Mouse (Mus musculus) limb, embryonic 13.5 days (tissue): Measurements from ENCODE around the gene Ankrd13b. TPM values are rescaled to one million over a fixed set of nuclear protein-coding genes. Genes with fewer than 3 reads are reported as not detected.

ENCODE experiments used
- ATAC-seq: fragments of 200-750 bp; cut with Nextera tagmentation; 2 replicates; pipeline ENCODE4 v1.8.0; 2017; ENCODE audit warnings: low read depth, moderate number of reproducible peaks, moderate TSS enrichment; ENCODE audit not compliant: low FRiP score
- H3K27ac ChIP-seq: fragments of 300-500 bp; sonication (generic); 2 replicates; pipeline ENCODE4 v1.5.1; 2015; ENCODE audit warnings: inconsistent platforms, mild to moderate bottlenecking, moderate library complexity
- H3K27me3 ChIP-seq: fragments of 300-500 bp; sonication (generic); 2 replicates; pipeline ENCODE4 v1.6.1; 2015; ENCODE audit warnings: mild to moderate bottlenecking, inconsistent platforms
- H3K36me3 ChIP-seq: fragments of 300-500 bp; sonication (generic); 2 replicates; pipeline ENCODE4 v1.6.1; 2015; ENCODE audit warnings: inconsistent platforms, mild to moderate bottlenecking, moderate library complexity
- H3K4me1 ChIP-seq: fragments of 300-500 bp; sonication (generic); 2 replicates; pipeline ENCODE4 v1.6.1; 2015; ENCODE audit warnings: inconsistent platforms
- H3K4me2 ChIP-seq: fragments of 300-500 bp; sonication (generic); replicated peaks from 2 replicates; pipeline ENCODE4 v1.6.1; 2015; ENCODE audit warnings: inconsistent platforms, mild to moderate bottlenecking, moderate library complexity
- H3K4me3 ChIP-seq: fragments of 300-500 bp; sonication (generic); 2 replicates; pipeline ENCODE4 v1.5.1; 2015; ENCODE audit warnings: moderate library complexity, mild to moderate bottlenecking, inconsistent platforms
- H3K9ac ChIP-seq: fragments of 300-500 bp; sonication (generic); 2 replicates; pipeline ENCODE4 v1.6.1; 2015; ENCODE audit warnings: mild to moderate bottlenecking, inconsistent platforms
- H3K9me3 ChIP-seq: fragments of 300-500 bp; sonication (generic); 2 replicates; pipeline ENCODE4 v1.6.1; 2016; ENCODE audit warnings: inconsistent platforms
- WGBS: fragments of 180-500 bp; shearing (Covaris S2); methylation state at CpG from one replicate; pipeline ENCODE4 v1.1.7; 2015; 5-methylcytosine and 5-hydroxymethylcytosine counted together
- polyA plus RNA-seq: library from polyadenylated mRNA; unstranded; fragments of >200 nt; fragmentation: Nextera tagmentation; extraction: Ambion mirVana; gene quantifications from 2 replicates; pipeline ENCODE4 v1.2.1, GENCODE M21; 2015

Ankrd13b gene
- polyA plus RNA-seq, 1 experiment from 2014 or later: 10.4 TPM

DNA sequence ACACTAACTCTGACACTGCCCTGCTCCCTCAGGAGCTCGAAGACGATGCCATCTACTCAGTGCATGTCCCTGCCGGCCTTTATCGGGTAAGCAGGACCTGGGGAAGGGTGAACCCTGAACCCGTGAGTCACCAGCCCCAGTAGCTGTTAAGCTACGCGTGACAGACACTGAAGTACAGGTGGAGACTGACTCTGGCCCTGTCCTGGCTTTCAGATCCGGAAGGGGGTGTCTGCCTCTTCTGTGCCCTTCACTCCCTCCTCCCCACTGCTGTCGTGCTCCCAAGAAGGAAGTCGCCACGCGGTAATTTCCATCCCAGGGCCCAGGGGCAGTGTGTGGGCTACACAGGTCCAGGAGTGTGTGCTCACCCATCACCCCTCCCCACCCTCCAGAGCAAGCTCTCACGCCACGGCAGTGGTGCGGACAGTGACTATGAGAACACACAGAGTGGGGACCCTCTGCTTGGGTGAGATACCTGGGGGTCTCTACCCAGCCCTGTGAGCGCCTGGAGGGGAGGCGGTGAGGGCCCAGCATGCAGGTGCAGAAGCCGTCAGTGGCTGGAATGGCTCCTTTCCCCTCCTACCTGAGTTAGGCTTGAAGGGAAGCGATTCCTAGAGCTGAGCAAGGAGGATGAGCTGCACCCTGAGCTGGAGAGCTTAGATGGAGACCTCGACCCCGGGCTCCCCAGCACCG is 16.0 kb upstream of the Ankrd13b start:
- Histone ChIP-seq H3K9ac (no peak overlapping the region), H3K4me1 (peaks cover 32% of the 10 kb centered on the region), H3K27ac (no peak overlapping the region), H3K4me3 (no peak overlapping the region), H3K36me3 (peaks cover 91% of the 10 kb centered on the region), H3K27me3 (no peaks in the 10 kb centered on the region), H3K4me2 (no peak overlapping the region), H3K9me3 (no peaks in the 10 kb centered on the region)
- ATAC-seq: no peak
- 87% methylated on average over 22 of the region's 22 CpGs for WGBS

DNA sequence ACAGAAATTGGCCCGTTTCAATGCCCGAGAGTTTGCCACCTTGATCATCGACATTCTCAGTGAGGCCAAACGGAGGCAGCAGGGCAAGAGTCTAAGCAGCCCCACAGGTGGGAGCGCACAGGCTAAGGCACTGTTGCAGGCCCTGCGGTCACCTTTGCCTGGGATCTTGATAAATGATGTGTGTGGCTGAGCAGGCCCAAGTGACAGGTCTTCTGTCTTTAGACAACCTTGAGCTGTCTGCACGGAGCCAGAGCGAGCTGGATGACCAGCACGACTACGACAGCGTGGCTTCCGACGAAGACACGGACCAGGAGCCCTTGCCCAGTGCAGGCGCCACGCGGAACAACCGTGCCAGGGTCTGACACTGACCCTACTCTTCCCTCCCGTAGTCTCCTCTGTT is 14.9 kb upstream of the Ankrd13b start:
- Histone ChIP-seq H3K4me1 (peaks cover 30% of the 10 kb centered on the region), H3K27me3 (no peaks in the 10 kb centered on the region), H3K36me3 (peaks cover 91% of the 10 kb centered on the region), H3K27ac (no peak overlapping the region), H3K4me2 (no peak overlapping the region), H3K9me3 (no peaks in the 10 kb centered on the region), H3K9ac (no peak overlapping the region), H3K4me3 (no peak overlapping the region)
- 96% methylated on average over 19 of the region's 19 CpGs for WGBS
- ATAC-seq: no peak

DNA sequence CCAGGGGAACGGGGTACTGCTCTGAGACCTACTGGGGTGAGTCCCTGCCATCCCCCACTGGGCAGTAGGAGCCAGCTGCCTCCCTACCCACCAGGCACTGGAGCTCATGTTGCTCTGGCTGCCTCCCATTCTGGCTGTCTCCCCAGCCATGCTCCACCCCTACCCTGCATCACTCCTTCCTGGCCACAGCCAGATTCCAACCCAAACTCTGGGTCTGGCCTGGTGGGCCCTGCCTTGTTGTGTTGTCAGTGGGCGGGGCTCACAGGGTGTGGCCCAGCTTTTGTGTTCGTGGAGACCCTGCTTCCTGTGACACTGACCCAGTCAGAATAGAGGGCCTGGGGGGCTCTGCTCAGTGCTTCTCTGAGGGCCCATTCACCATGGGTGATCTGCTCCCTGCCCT is 14.0 kb upstream of the Ankrd13b start:
- Histone ChIP-seq H3K27ac (no peak overlapping the region; the same call in 1 of the 2 replicates), H3K9me3 (no peaks in the 10 kb centered on the region), H3K4me1 (peaks cover 26% of the 10 kb centered on the region), H3K4me3 (no peak overlapping the region), H3K4me2 (no peak overlapping the region), H3K27me3 (no peaks in the 10 kb centered on the region), H3K36me3 (peaks cover 87% of the 10 kb centered on the region), H3K9ac (no peak overlapping the region)
- no peak for ATAC-seq
- 79% methylated on average over 3 of the region's 3 CpGs for whole genome bisulfite sequencing

DNA sequence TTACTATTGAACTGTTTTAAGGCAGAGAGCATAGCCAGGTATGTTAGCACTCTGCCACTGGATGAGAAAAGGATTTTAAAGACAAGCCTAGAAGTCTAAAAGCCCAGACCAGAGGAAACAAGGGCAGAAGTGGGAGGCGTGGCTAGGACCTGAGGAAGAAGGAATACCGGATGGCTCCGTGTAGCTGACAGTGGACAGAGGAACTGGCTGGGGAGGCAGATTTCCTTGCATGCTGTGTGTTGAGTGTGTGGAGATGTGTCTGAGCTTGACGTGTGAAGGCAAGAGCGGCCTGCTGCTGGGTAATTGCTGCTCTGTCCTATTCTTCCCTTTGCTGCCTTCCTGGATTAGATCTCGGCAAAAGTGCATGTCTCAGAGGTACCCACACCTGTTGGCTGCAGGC is 13.0 kb upstream of the Ankrd13b start:
- Histone ChIP-seq H3K27ac (no peak overlapping the region), H3K9ac (no peak overlapping the region), H3K4me3 (no peak overlapping the region), H3K4me1 (peaks cover 28% of the 10 kb centered on the region), H3K9me3 (no peaks in the 10 kb centered on the region), H3K36me3 (peaks cover 83% of the 10 kb centered on the region), H3K4me2 (no peak overlapping the region), H3K27me3 (no peaks in the 10 kb centered on the region)
- ATAC-seq: no peak
- WGBS: 90% methylated on average over 6 of the region's 6 CpGs

DNA sequence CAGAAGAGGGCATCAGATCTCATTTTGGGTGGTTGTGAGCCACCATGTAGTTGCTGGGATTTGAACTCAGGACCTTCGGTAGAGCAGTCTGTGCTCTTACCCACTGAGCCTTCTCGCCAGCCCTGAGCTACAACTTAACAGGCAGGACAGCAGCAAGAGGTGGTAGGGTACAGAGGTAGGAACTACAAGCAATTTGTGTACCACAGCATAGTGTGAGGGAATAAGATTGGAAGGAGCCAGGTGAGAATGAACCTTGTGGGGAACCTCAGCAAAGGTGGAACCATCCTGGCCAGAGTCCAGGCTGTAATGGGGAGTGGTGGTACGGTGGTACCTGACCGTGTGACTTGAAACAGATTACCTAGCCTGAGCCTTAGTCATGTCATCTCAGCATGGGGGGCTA is 12.5 kb upstream of the Ankrd13b start:
- Histone ChIP-seq H3K36me3 (peaks cover 78% of the 10 kb centered on the region), H3K4me2 (no peak overlapping the region), H3K9me3 (no peaks in the 10 kb centered on the region), H3K27me3 (no peaks in the 10 kb centered on the region), H3K27ac (no peak overlapping the region), H3K4me3 (no peak overlapping the region), H3K4me1 (peaks cover 30% of the 10 kb centered on the region), H3K9ac (no peak overlapping the region)
- ATAC-seq: no peak
- 94% methylated on average over 4 of the region's 4 CpGs for WGBS

DNA sequence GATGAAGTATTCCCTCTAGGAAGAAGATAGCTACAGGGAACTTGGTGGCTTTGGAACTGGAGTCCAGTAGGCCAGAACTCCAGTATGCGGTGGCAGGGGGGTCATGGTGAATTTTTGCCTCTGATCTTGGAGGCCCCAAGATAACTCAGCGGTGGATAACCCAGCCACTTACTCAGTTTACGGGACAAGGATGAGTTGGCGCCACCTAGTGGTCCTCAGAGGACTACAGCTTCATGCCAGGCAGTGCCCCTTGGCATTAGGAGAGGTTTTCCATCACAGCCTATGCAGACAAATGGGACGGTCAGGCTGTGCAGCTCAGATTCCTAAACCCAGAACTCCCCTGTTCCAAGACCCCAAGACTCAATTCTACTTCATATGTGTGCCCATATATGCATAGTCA is 11.9 kb upstream of the Ankrd13b start:
- no peak overlapping the region for H3K4me3 ChIP-seq
- ATAC-seq: no peak
- no peaks in the 10 kb centered on the region for H3K27me3 ChIP-seq
- peaks cover 72% of the 10 kb centered on the region for H3K36me3 ChIP-seq
- no peaks in the 10 kb centered on the region for H3K9me3 ChIP-seq
- no peak overlapping the region for H3K27ac ChIP-seq
- H3K4me1 ChIP-seq: peaks cover 34% of the 10 kb centered on the region
- H3K4me2 ChIP-seq: no peak overlapping the region
- no peak overlapping the region for H3K9ac ChIP-seq
- WGBS: 31% methylated on average over 5 of the region's 5 CpGs

DNA sequence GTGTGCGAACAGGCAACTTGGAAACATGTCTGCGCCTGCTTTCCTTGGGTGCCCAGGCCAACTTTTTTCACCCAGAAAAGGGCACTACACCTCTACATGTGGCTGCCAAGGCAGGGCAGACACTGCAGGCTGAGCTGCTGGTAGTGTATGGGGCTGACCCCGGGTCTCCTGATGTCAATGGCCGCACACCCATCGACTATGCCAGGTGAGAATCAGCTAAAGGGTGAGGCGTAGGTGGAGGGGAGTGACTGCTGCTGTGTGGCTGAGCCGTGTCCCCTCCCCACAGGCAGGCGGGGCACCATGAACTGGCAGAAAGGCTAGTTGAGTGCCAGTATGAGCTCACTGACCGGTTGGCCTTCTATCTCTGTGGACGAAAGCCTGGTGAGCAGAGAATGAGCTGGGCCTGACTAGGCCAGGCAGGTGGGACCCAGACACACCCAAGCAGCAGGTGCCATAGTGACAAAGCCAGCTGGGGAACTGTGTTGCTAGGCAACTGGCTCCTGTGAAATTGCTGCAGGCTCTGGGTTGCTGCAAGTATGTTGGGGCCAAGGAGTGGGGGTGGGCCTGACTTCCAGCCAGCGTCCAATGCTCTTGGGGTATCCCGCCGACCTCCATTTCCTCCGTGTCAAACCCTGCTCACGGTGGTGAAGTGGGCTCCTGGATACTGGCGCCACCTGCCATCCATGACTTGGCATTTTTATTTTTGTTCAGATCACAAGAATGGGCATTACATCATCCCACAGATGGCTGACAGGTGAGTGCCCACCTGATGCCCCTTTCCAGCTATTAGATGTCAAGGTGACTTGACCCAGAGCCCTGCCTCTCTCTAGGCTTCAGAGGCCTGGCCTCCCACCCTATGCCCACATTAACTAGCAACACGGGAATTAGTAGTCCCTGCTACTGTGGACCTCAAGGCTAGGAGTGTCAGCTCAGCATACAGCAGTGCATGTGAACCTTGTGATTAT is 11.2 kb upstream of the Ankrd13b start:
- no peaks in the 10 kb centered on the region for H3K27me3 ChIP-seq
- 81% methylated on average over 17 of the region's 17 CpGs for WGBS
- no peak for ATAC-seq
- no peak overlapping the region for H3K27ac ChIP-seq
- H3K36me3 ChIP-seq: peaks cover 65% of the 10 kb centered on the region
- H3K4me2 ChIP-seq: no peak overlapping the region
- H3K4me1 ChIP-seq: peaks cover 41% of the 10 kb centered on the region
- H3K9me3 ChIP-seq: no peaks in the 10 kb centered on the region
- H3K9ac ChIP-seq: no peak overlapping the region
- no peak overlapping the region for H3K4me3 ChIP-seq

DNA sequence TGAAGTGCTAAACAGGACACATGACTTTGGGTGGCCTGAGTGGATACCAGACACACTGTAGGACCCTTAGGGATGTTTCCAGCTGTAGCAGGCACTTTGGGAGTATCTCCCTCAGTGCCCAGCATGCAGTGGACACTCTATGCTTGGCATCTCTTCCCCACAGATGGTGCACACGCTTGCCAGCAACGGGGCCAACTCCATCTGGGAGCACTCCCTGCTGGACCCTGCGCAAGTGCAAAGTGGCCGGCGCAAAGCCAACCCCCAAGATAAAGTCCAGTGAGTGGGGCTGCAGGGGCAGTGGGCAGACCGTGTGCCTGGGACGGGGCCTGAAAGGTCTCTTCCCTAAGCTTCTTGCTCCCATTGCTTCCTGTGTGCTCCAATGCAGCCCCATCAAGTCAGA is 9.9 kb upstream of the Ankrd13b start:
- Histone ChIP-seq H3K9me3 (no peaks in the 10 kb centered on the region), H3K27ac (no peak overlapping the region), H3K9ac (no peak overlapping the region), H3K4me2 (no peak overlapping the region), H3K36me3 (peaks cover 52% of the 10 kb centered on the region), H3K27me3 (no peaks in the 10 kb centered on the region), H3K4me1 (peaks cover 54% of the 10 kb centered on the region), H3K4me3 (no peak overlapping the region)
- 83% methylated on average over 7 of the region's 7 CpGs for WGBS
- no peak for ATAC-seq

DNA sequence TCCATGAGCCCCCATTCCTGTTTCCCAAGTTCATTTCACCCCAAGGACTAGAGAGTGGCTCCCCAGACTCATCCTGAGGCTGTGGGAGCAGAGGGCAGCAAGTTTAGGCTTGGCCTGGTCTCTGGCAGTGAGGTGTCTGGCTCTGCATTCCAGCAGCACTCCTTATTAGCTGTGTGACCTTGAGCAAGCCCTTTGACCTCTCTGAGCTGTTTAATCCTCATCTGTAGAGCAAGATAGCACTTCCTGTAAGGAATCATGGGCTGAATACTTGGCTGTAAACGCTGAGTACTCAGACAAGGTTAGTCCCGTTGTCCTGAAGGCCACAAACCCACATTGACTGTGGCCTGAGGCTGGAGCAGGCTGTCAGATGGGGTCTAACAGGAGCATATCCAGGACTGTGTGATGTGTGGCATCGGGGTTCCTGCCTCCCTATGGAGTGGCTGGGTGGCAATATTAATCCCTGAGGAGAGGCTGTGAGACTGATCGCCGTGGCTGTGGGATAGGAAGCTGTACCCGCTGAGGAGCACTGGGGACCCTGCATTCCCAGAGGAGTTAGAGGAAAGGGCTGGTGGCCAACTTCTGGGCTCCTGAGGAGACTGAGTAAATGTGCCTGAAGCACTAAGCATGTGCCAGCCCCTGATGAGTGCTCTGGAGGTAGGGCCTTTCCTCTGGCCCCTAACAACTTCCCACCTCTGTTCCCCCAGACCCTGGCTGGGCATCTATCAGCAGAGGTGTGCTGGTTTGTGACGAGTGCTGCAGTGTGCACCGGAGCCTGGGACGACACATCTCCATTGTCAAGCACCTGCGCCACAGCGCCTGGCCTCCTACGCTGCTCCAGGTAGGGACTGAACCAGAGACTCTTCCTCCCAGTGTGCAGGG is 9.0 kb upstream of the Ankrd13b start:
- H3K9me3 ChIP-seq: no peaks in the 10 kb centered on the region
- peaks cover 43% of the 10 kb centered on the region for H3K36me3 ChIP-seq
- no peak for ATAC-seq
- H3K4me3 ChIP-seq: no peak overlapping the region
- H3K9ac ChIP-seq: peak overlapping the region; percentile 35; the same call in 1 of the 2 replicates
- peaks cover 60% of the 10 kb centered on the region for H3K4me1 ChIP-seq
- H3K4me2 ChIP-seq: no peak overlapping the region
- 73% methylated on average over 12 of the region's 12 CpGs for WGBS
- no peak overlapping the region for H3K27ac ChIP-seq
- H3K27me3 ChIP-seq: no peaks in the 10 kb centered on the region

DNA sequence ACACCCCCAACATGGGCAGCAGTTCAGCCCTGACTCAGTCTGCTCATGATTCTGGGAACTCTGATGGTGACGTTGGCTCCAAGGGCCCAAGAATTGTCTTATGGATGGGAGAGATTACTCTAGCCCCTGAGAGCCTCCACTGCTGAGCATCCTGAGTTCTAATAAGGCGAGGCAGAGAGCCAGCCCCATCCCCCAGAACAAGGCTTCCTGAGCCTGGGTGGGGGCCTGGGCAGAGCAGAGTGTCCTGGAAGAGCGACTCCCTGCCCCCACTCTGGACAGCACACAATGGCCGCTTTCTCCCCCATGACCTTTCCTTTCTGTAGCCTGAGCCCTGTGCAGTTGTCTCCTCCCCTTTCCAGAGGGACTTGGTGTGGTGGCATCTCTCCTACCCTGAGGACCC is 8.4 kb upstream of the Ankrd13b start:
- Histone ChIP-seq H3K9me3 (no peaks in the 10 kb centered on the region), H3K4me3 (no peak overlapping the region), H3K4me1 (peaks cover 60% of the 10 kb centered on the region), H3K27ac (no peak overlapping the region), H3K9ac (peak overlapping the region; percentile 35; the same call in 1 of the 2 replicates), H3K4me2 (no peak overlapping the region), H3K27me3 (no peaks in the 10 kb centered on the region), H3K36me3 (peaks cover 37% of the 10 kb centered on the region)
- no peak for ATAC-seq
- WGBS: 60% methylated on average over 4 of the region's 4 CpGs

DNA sequence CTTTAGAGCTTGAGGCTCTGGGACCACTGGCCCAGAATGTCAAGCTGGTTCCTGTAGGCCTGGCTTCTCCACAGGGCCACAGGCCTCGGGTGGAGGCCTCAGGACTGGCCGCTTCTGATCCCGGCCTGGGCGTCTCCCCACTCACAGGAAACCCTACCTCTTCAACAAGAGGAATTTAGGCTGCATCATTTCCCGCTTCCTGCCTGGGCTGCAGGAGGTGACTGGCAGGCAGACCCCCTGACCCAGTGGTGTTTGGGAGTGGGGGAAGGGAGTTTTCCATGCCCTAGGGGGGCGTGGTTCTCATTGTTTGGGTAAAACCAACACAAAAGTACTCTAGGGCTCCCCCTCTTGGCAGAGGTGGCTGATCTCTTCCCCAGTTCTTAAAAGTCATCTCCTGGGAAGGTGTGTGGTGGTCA is 7.9 kb upstream of the Ankrd13b start:
- Histone ChIP-seq H3K4me3 (no peak overlapping the region), H3K36me3 (peaks cover 32% of the 10 kb centered on the region), H3K9ac (peak overlapping the region; percentile 19; the same call in 1 of the 2 replicates), H3K4me1 (peaks cover 62% of the 10 kb centered on the region), H3K27ac (peak overlapping the region; percentile 48; the same call in 1 of the 2 replicates), H3K27me3 (no peaks in the 10 kb centered on the region), H3K9me3 (no peaks in the 10 kb centered on the region), H3K4me2 (no peak overlapping the region)
- WGBS: 21% methylated on average over 6 of the region's 6 CpGs
- ATAC-seq: no peak
